Mouse (Mus musculus) hindbrain, embryonic 16.5 days (tissue): ENCODE measurements at regions not wholly inside any gene's neighbourhood (a gene's known extent, or its start where the extent isn't known, plus 50 kb on each side); places are given as distances from the start of the nearest gene placed in this dataset.
A peak's percentile ranks its signal among the peaks of the same experiment; 100 is the strongest.

Experiments
- ATAC-seq: fragments of 200-750 bp; cut with Nextera tagmentation; 2 replicates; pipeline ENCODE4 v1.8.0; 2017; ENCODE audit warnings: moderate TSS enrichment, moderate library complexity
- H3K27ac ChIP-seq: fragments of 300-500 bp; sonication (generic); 2 replicates; pipeline ENCODE4 v1.5.1; 2014; ENCODE audit warnings: low read depth, mild to moderate bottlenecking, control low read depth, low read length, moderate library complexity
- H3K27me3 ChIP-seq: fragments of 300-500 bp; sonication (generic); replicated peaks from 2 replicates; pipeline ENCODE4 v1.6.1; 2014; ENCODE audit warnings: low read length; ENCODE audit not compliant: control insufficient read depth, insufficient read depth
- H3K36me3 ChIP-seq: fragments of 300-500 bp; sonication (generic); 2 replicates; pipeline ENCODE4 v1.6.1; 2014; ENCODE audit warnings: mild to moderate bottlenecking, low read length, moderate library complexity, mixed read lengths; ENCODE audit not compliant: control insufficient read depth, insufficient read depth
- H3K4me1 ChIP-seq: fragments of 300-500 bp; sonication (generic); 2 replicates; pipeline ENCODE4 v1.6.1; 2014; ENCODE audit warnings: low read depth, low read length; ENCODE audit not compliant: control insufficient read depth, insufficient read depth
- H3K4me2 ChIP-seq: fragments of 300-500 bp; sonication (generic); 2 replicates; pipeline ENCODE4 v1.6.1; 2014; ENCODE audit warnings: mild to moderate bottlenecking, low read length, control low read depth, moderate library complexity
- H3K4me3 ChIP-seq: fragments of 300-500 bp; sonication (generic); 2 replicates; pipeline ENCODE4 v1.5.1; 2014; ENCODE audit warnings: mild to moderate bottlenecking, low read length, control low read depth, moderate library complexity
- H3K9ac ChIP-seq: fragments of 300-500 bp; sonication (generic); 2 replicates; pipeline ENCODE4 v1.6.1; 2014; ENCODE audit warnings: low read depth, mild to moderate bottlenecking, control low read depth, low read length, moderate library complexity
- H3K9me3 ChIP-seq: fragments of 300-500 bp; sonication (generic); 2 replicates; pipeline ENCODE4 v1.6.1; 2014; ENCODE audit warnings: mild to moderate bottlenecking, low read length, moderate library complexity; ENCODE audit not compliant: control insufficient read depth
- WGBS: fragments of 180-500 bp; shearing (Covaris S2); extraction: QIAGEN DNeasy Blood & Tissue Kit; methylation state at CpG from one replicate; pipeline ENCODE4 v1.1.7; 2014; 5-methylcytosine and 5-hydroxymethylcytosine counted together

- Histone ChIP-seq H3K36me3 (no peaks in the 10 kb centered on the region), H3K4me1 (no peaks in the 10 kb centered on the region), H3K9me3 (no peaks in the 10 kb centered on the region), H3K4me3 (no peak overlapping the region), H3K27ac (no peak overlapping the region), H3K9ac (no peak overlapping the region), H3K4me2 (no peak overlapping the region), H3K27me3 (no peaks in the 10 kb centered on the region)
- ATAC-seq: no peak
- 71% methylated on average over 7 of the region's 7 CpGs for WGBS
These were observed 174.1 kb downstream of the Gxylt1 start for GRCm38 (mm10) chr15:93100837-93101236.

DNA sequence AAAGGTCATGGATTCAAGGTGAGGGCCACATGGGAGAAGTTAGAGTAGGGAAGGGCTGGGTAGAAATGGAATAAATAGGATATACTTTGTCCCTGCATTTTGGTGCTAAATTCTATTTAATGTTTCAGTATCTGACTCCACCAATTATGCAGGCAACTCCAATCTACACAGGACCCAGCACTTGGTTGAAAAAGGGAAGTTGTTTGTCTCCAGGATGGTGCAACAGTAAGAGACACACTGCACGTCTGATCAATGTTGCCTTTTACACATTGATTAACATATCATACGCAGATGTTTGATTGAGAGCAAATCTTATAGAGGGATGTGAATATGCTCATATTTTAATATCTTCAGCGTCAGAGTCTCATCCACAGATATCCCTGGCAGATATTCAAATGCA is 175.1 kb downstream of the Gxylt1 start:
- H3K27me3 ChIP-seq: no peaks in the 10 kb centered on the region
- no peaks in the 10 kb centered on the region for H3K36me3 ChIP-seq
- ATAC-seq: no peak
- WGBS: 81% methylated on average over 3 of the region's 3 CpGs
- no peak overlapping the region for H3K4me3 ChIP-seq
- H3K4me2 ChIP-seq: no peak overlapping the region
- no peak overlapping the region for H3K9ac ChIP-seq
- no peak overlapping the region for H3K27ac ChIP-seq
- no peaks in the 10 kb centered on the region for H3K9me3 ChIP-seq
- H3K4me1 ChIP-seq: no peaks in the 10 kb centered on the region

DNA sequence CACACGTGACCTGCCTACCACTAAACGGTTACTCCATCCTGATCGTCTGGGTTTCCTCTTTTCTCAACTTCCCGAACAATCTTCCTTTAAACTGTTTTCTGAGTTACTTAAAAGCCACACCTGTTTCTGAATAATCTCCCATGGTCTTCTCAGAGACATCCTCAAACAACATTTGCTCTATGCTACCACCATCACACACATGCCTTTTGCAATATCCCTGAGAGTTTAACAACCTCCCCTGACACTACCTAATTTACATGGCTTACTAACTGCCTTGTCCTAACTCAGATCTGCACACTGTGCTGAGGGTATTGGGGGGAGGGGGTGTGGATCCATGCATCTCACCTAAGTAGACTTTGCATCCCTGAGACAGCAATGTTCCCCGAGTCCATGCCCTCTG is 178.6 kb downstream of the Gxylt1 start:
- no peak overlapping the region for H3K9ac ChIP-seq
- WGBS: 86% methylated on average over 5 of the region's 5 CpGs
- H3K4me3 ChIP-seq: no peak overlapping the region
- no peaks in the 10 kb centered on the region for H3K36me3 ChIP-seq
- no peaks in the 10 kb centered on the region for H3K9me3 ChIP-seq
- H3K4me1 ChIP-seq: no peaks in the 10 kb centered on the region
- H3K4me2 ChIP-seq: no peak overlapping the region
- no peaks in the 10 kb centered on the region for H3K27me3 ChIP-seq
- no peak for ATAC-seq
- H3K27ac ChIP-seq: no peak overlapping the region

DNA sequence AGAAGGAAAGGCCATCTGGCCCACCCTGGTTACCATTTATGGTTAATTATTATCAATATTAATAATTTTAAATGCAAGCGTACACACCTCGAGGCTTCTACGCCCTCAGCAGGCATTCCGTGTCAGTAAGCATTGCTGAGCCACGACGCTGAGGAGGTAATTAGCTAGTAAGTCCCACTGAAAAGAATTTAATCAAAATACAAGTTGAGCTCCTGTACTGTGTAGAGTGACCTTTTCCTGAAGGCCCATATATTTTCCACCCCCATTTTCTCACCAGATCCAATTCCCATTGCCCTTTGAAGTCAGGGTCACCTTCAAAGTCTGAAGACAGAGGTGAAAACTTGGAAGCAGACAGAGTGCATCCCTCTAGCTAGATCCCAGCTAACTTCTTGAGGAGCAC is 179.8 kb downstream of the Gxylt1 start:
- Histone ChIP-seq H3K36me3 (no peaks in the 10 kb centered on the region), H3K4me3 (no peak overlapping the region), H3K27me3 (no peaks in the 10 kb centered on the region), H3K4me1 (no peaks in the 10 kb centered on the region), H3K27ac (no peak overlapping the region), H3K9me3 (no peaks in the 10 kb centered on the region), H3K9ac (no peak overlapping the region), H3K4me2 (no peak overlapping the region)
- ATAC-seq: no peak
- WGBS: 70% methylated on average over 6 of the region's 6 CpGs

- H3K9me3 ChIP-seq: no peaks in the 10 kb centered on the region
- 76% methylated on average over 23 of the region's 23 CpGs for WGBS
- H3K4me2 ChIP-seq: no peak overlapping the region
- no peaks in the 10 kb centered on the region for H3K36me3 ChIP-seq
- H3K4me3 ChIP-seq: no peak overlapping the region
- no peaks in the 10 kb centered on the region for H3K27me3 ChIP-seq
- no peak overlapping the region for H3K27ac ChIP-seq
- H3K9ac ChIP-seq: no peak overlapping the region
- no peaks in the 10 kb centered on the region for H3K4me1 ChIP-seq
- ATAC-seq: no peak
These were observed 180.5 kb downstream of the Gxylt1 start for GRCm38 (mm10) chr15:93094202-93095135.

DNA sequence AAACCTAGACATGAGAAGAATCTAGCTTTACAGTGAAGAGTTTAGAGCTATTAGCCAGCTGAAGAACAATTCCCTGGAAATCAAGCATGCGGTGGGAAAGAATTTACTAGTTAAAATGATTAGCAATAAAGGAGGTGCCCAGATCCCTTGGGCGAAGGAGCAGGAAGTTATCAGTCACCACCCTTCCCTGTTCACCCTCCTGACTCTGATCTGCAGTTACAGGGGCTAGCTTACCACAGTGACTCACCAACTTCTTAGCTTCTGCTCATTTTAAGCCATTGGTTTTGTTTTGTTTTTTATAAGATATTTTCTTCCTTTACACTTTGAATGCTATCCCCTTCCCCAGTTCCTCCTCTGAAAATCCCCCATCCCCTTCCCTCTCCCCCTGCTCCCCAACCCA is 183.6 kb downstream of the Gxylt1 start:
- Histone ChIP-seq H3K4me1 (no peaks in the 10 kb centered on the region), H3K9ac (no peak overlapping the region), H3K4me3 (no peak overlapping the region), H3K36me3 (no peaks in the 10 kb centered on the region), H3K4me2 (no peak overlapping the region), H3K27me3 (no peaks in the 10 kb centered on the region), H3K9me3 (no peaks in the 10 kb centered on the region), H3K27ac (no peak overlapping the region)
- no peak for ATAC-seq
- 82% methylated on average over 2 of the region's 2 CpGs for WGBS

DNA sequence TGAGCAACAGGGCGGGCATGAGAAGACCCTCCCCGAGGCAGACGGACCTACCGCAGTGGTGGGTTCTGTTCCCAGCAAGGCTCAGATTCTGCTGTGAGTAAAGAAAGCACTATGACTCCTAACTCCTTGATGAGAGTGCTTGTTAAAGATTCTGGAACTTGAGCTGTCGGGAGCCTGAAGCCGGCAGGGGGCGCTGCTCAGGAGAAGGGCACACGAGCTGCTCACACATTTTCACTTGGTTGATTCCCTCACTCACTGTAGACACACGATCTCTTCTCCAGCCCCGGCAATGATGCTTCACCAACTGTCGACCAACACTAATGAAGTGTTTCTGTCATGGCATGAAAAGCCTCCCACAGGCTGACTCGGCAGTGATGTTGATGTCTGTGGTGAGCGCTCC is 185.6 kb downstream of the Gxylt1 start:
- Histone ChIP-seq H3K9ac (no peak overlapping the region), H3K36me3 (no peaks in the 10 kb centered on the region), H3K4me2 (no peak overlapping the region), H3K4me1 (peaks cover 3% of the 10 kb centered on the region; the same call in 1 of the 2 replicates), H3K9me3 (no peaks in the 10 kb centered on the region), H3K27me3 (no peaks in the 10 kb centered on the region), H3K27ac (no peak overlapping the region), H3K4me3 (no peak overlapping the region)
- 25% methylated on average over 13 of the region's 13 CpGs for WGBS
- no peak for ATAC-seq

DNA sequence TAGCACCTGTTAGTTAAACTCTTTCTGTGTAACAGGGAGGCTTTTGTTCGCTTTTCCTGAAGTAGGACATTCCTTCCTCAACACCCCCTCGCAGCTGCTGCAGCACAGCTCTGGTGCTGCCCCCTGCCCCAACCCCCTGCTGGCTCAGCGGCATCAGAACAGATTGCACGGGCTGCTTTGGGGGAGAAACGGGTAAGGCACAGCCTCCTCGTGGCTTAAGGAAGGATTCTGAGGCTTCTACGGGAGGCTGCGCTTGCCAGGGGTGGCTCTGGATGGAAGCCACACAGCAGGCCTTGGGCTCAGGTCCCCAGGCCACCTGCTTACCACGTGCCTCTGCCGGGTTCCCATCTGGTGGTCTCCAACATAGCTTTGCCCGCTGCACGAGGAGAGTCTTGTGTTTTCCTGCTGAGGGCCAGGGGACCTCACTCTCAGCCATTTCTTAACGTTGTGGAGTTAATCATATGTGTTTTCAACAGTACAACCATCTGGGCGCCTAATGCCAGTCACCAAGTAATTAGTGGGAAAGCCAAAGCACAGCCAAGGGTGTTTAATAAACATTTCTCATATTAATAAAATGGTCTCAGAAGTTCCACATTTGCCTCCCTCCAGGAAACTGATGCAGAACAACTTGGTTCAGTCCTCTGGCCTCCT is 189.9 kb downstream of the Gxylt1 start:
- H3K4me2 ChIP-seq: no peak overlapping the region
- no peaks in the 10 kb centered on the region for H3K36me3 ChIP-seq
- no peak overlapping the region for H3K27ac ChIP-seq
- WGBS: 28% methylated on average over 13 of the region's 14 CpGs
- H3K9me3 ChIP-seq: no peaks in the 10 kb centered on the region
- no peak overlapping the region for H3K9ac ChIP-seq
- peak; percentile 85 for ATAC-seq
- no peak overlapping the region for H3K4me3 ChIP-seq
- peaks cover 3% of the 10 kb centered on the region; the same call in 1 of the 2 replicates for H3K4me1 ChIP-seq
- no peaks in the 10 kb centered on the region for H3K27me3 ChIP-seq

- Histone ChIP-seq H3K9me3 (no peaks in the 10 kb centered on the region), H3K4me3 (no peak overlapping the region), H3K27ac (no peak overlapping the region), H3K27me3 (no peaks in the 10 kb centered on the region), H3K9ac (no peak overlapping the region), H3K4me1 (no peaks in the 10 kb centered on the region), H3K36me3 (no peaks in the 10 kb centered on the region), H3K4me2 (no peak overlapping the region)
- 72% methylated on average over 6 of the region's 6 CpGs for WGBS
- no peak for ATAC-seq
These were observed 200.9 kb downstream of the Gxylt1 start for GRCm38 (mm10) chr15:93074070-93074469.
